ENCODE assay signal across 11 mouse cellular contexts in the genomic region with DNA sequence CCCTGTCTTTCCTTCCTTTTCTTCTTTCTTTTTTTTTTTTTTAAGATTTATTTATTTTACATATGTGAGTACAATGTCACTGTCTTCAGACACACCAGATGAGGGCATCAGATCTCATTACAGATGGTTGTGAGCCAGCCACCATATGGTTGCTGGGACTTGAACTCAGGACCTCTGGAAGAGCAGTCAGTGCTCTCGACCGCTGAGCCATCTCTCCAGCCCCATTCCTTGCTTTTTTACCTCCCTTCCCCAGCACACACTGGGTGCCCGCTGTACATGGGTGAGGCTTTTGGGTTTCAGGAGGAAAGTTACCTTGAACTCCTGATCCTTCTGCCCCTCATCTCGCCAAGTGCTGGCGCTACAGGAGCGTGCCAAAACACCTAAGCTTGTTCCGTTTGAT. TPM values are rescaled to one million over a fixed set of nuclear protein-coding genes. Genes with fewer than 3 reads are reported as not detected.
DNase-seq lines count a peak whose midpoint lies in the region; ATAC-seq and TF ChIP-seq lines count a peak whose summit lies in the region.
"Had no signal": no experiment of that assay in that cellular context is flagged by ENCODE, and none has a peak within 500 bp of the region (broad histone marks: within the 10 kb centered on the region; RNA-seq: fewer than 3 reads in every experiment).

No protein-coding gene starts in this region.

- no peak overlapping the region; the same call in 1 of the 2 replicates for H3K9ac ChIP-seq in lung, embryonic 15.5 days
- H3K9ac ChIP-seq in hindbrain, postnatal 0 days (replicated peaks; ENCODE audit: low read length), result no peak overlapping the region
- H3K9ac ChIP-seq in stomach, embryonic 16.5 days (ENCODE audit: low read length), result no peak overlapping the region

- H3K9me3 ChIP-seq in heart, embryonic 10.5 days, result no peaks in the 10 kb centered on the region
- no peaks in the 10 kb centered on the region for H3K9me3 ChIP-seq in lung, embryonic 15.5 days
- H3K9me3 ChIP-seq in hindbrain, postnatal 0 days (ENCODE audit: low read length), result no peaks in the 10 kb centered on the region
- H3K9me3 ChIP-seq in stomach, embryonic 16.5 days (replicated peaks; ENCODE audit: control insufficient read depth, low read length), result no peaks in the 10 kb centered on the region
- H3K9me3 ChIP-seq: liver, embryonic 12.5 days had no signal

- no peak for DNase-seq in heart, embryonic 10.5 days (ENCODE audit: low spot score)
- DNase-seq in heart, adult 8-10 months (ENCODE audit: low spot score), result no peak
- DNase-seq in lung, postnatal 36 days, result no peak
- DNase-seq in hindbrain, postnatal 0 days (ENCODE audit: low spot score), result no peak
- DNase-seq in testis, postnatal 14 days (ENCODE audit: low spot score), result no peak
- DNase-seq: kidney, adult 9 months; spleen, adult 18-20 months had no signal

- peaks cover 85% of the 10 kb centered on the region for H3K4me1 ChIP-seq in heart, embryonic 10.5 days
- H3K4me1 ChIP-seq in lung, embryonic 15.5 days, result peaks cover 71% of the 10 kb centered on the region
- peaks cover 22% of the 10 kb centered on the region for H3K4me1 ChIP-seq in hindbrain, postnatal 0 days (ENCODE audit: insufficient read depth, low read length)
- H3K4me1 ChIP-seq in stomach, embryonic 16.5 days (ENCODE audit: control insufficient read depth, insufficient read depth, low read length), result peaks cover 37% of the 10 kb centered on the region

- ATAC-seq in lung, embryonic 15.5 days (ENCODE audit: borderline replicate concordance, extremely low read depth, low FRiP score, low TSS enrichment), result no peak
- no peak for ATAC-seq in hindbrain, postnatal 0 days
- ATAC-seq in stomach, embryonic 16.5 days (ENCODE audit: insufficient read depth, low FRiP score), result no peak
- ATAC-seq in granulocyte monocyte progenitor cell, adult 5-6 weeks (replicated peaks; ENCODE audit: poor library complexity, severe bottlenecking), result no peak
- ATAC-seq: liver, embryonic 12.5 days had no signal

- no peak overlapping the region for H3K4me3 ChIP-seq in heart, embryonic 10.5 days
- H3K4me3 ChIP-seq in lung, embryonic 15.5 days, result no peak overlapping the region
- no peak overlapping the region for H3K4me3 ChIP-seq in hindbrain, postnatal 0 days (ENCODE audit: low read length)
- no peak overlapping the region for H3K4me3 ChIP-seq in stomach, embryonic 16.5 days (replicated peaks; ENCODE audit: low read length)

- peaks cover 49% of the 10 kb centered on the region for H3K36me3 ChIP-seq in heart, embryonic 10.5 days
- H3K36me3 ChIP-seq in lung, embryonic 15.5 days, result peaks cover 16% of the 10 kb centered on the region; the same call in 1 of the 2 replicates
- peaks cover 10% of the 10 kb centered on the region for H3K36me3 ChIP-seq in hindbrain, postnatal 0 days (ENCODE audit: insufficient read depth, low read length)
- H3K36me3 ChIP-seq in stomach, embryonic 16.5 days (ENCODE audit: control insufficient read depth, insufficient read depth, low read length), result peaks cover 8% of the 10 kb centered on the region; the same call in 1 of the 2 replicates

- peak overlapping the region; percentile 72; the same call in 1 of the 2 replicates for H3K27ac ChIP-seq in heart, embryonic 10.5 days
- no peak overlapping the region for H3K27ac ChIP-seq in lung, embryonic 15.5 days
- peak overlapping the region; percentile 91 for H3K27ac ChIP-seq in hindbrain, postnatal 0 days
- peak overlapping the region; percentile 98 for H3K27ac ChIP-seq in stomach, embryonic 16.5 days (ENCODE audit: low read length)

- TF ChIP-seq CTCF in hindbrain, postnatal 0 days (IDR thresholded peaks at IDR 0.05; ENCODE audit: low read depth), result no peak

- peak overlapping the region; percentile 69; the same call in 1 of the 2 replicates for H3K4me2 ChIP-seq in lung, embryonic 15.5 days
- H3K4me2 ChIP-seq in hindbrain, postnatal 0 days (ENCODE audit: low read depth, low read length), result no peak overlapping the region
- H3K4me2 ChIP-seq in stomach, embryonic 16.5 days (ENCODE audit: low read depth, low read length), result no peak overlapping the region

- 85% methylated on average over 7 of the region's 7 CpGs for WGBS in heart, embryonic 10.5 days
- 74% methylated on average over 7 of the region's 7 CpGs for WGBS in lung, embryonic 15.5 days
- WGBS in hindbrain, postnatal 0 days, result 83% methylated on average over 7 of the region's 7 CpGs
- WGBS in stomach, embryonic 16.5 days, result 90% methylated on average over 7 of the region's 7 CpGs

- no peaks in the 10 kb centered on the region for H3K27me3 ChIP-seq in heart, embryonic 10.5 days (ENCODE audit: insufficient read depth, poor library complexity, severe bottlenecking)
- no peaks in the 10 kb centered on the region for H3K27me3 ChIP-seq in lung, embryonic 15.5 days
- no peaks in the 10 kb centered on the region for H3K27me3 ChIP-seq in hindbrain, postnatal 0 days (ENCODE audit: insufficient read depth, low read length)
- no peaks in the 10 kb centered on the region for H3K27me3 ChIP-seq in stomach, embryonic 16.5 days (ENCODE audit: control insufficient read depth, insufficient read depth, low read length)
- H3K27me3 ChIP-seq: liver, embryonic 12.5 days had no signal

RNA-seq across cellular contexts. Expression of gene Arhgef2, which starts 19.8 kb away (rescaled TPM):
- 82.5 and 108 TPM in 2 replicates for polyA plus RNA-seq in heart, embryonic 10.5 days (2016; fragmentation: Nextera tagmentation; extraction: Ambion mirVana)
- 10 to 100 TPM; 38.8 to 45.9 (median 41.4) TPM for total RNA-seq in heart, adult 8-10 months (2022)
- 105 and 116 TPM in 2 replicates for polyA plus RNA-seq in lung, embryonic 15.5 days (2015; fragmentation: Nextera tagmentation; extraction: Ambion mirVana)
- total RNA-seq in hindbrain, postnatal 0 days (2014; rRNA removed), result 93.4 and 100 TPM in 2 replicates
- polyA plus RNA-seq in hindbrain, postnatal 0 days (2015; fragmentation: Nextera tagmentation; extraction: Ambion mirVana), result 56.0 and 57.1 TPM in 2 replicates
- polyA plus RNA-seq in stomach, embryonic 16.5 days (2015; fragmentation: Nextera tagmentation; extraction: Ambion mirVana), result 75.4 and 81.3 TPM in 2 replicates
- 125 and 137 TPM in 2 replicates for total RNA-seq in granulocyte monocyte progenitor cell, adult 5-6 weeks (2014; fragmentation: Nextera tagmentation)
- total RNA-seq in granulocyte monocyte progenitor cell, adult 5-6 weeks (2017), result 59.1 and 73.5 TPM in 2 replicates

RNA-seq across cellular contexts. Expression of gene Rxfp4, which starts 27.4 kb away (rescaled TPM):
- polyA plus RNA-seq in heart, embryonic 10.5 days (2016; fragmentation: Nextera tagmentation; extraction: Ambion mirVana), result not detected in 2 replicates
- under 1 TPM in 1 of 4 experiments, not detected in 3; 0.23 TPM for total RNA-seq in heart, adult 8-10 months (2022)
- polyA plus RNA-seq in lung, embryonic 15.5 days (2015; fragmentation: Nextera tagmentation; extraction: Ambion mirVana), result not detected in 2 replicates
- total RNA-seq in hindbrain, postnatal 0 days (2014; rRNA removed), result not detected in 2 replicates
- not detected in 2 replicates for polyA plus RNA-seq in hindbrain, postnatal 0 days (2015; fragmentation: Nextera tagmentation; extraction: Ambion mirVana)
- not detected in 2 replicates for polyA plus RNA-seq in stomach, embryonic 16.5 days (2015; fragmentation: Nextera tagmentation; extraction: Ambion mirVana)
- not detected in 2 replicates for total RNA-seq in granulocyte monocyte progenitor cell, adult 5-6 weeks (2014; fragmentation: Nextera tagmentation)
- not detected in 2 replicates for total RNA-seq in granulocyte monocyte progenitor cell, adult 5-6 weeks (2017)
- polyA plus RNA-seq: liver, embryonic 12.5 days had no signal

RNA-seq across cellular contexts. Expression of gene Ssr2, which starts 49.9 kb away (rescaled TPM):
- polyA plus RNA-seq in heart, embryonic 10.5 days (2016; fragmentation: Nextera tagmentation; extraction: Ambion mirVana), result 184 and 207 TPM in 2 replicates
- total RNA-seq in heart, adult 8-10 months (2022), result 10 to 100 TPM; 60.4 to 67.0 (median 64.4) TPM
- 290 and 301 TPM in 2 replicates for polyA plus RNA-seq in lung, embryonic 15.5 days (2015; fragmentation: Nextera tagmentation; extraction: Ambion mirVana)
- 247 and 307 TPM in 2 replicates for total RNA-seq in hindbrain, postnatal 0 days (2014; rRNA removed)
- 209 and 210 TPM in 2 replicates for polyA plus RNA-seq in hindbrain, postnatal 0 days (2015; fragmentation: Nextera tagmentation; extraction: Ambion mirVana)
- 307 and 360 TPM in 2 replicates for polyA plus RNA-seq in stomach, embryonic 16.5 days (2015; fragmentation: Nextera tagmentation; extraction: Ambion mirVana)
- total RNA-seq in granulocyte monocyte progenitor cell, adult 5-6 weeks (2014; fragmentation: Nextera tagmentation), result 401 and 434 TPM in 2 replicates
- total RNA-seq in granulocyte monocyte progenitor cell, adult 5-6 weeks (2017), result 225 and 243 TPM in 2 replicates
